In the genomic region with DNA sequence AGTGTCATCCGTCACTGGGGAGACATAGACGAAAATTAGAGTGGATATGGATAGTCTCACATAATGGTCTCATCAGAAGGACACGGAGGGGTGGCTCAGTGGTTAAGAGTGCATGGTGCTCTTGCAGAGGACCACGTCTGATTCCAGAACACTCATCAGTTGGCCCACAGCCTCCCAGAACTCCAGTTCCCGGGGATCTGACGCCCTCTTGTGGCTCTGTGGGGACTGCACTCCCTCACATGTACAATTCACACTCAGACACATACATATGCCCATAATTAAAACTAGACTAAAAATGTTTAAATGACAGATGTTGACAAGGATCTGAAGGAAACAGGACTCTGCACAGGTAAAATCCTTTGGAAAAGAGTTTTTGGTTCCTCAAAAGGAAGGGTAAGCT, we compare ENCODE assay signal across 11 mouse cellular contexts. TPM values are rescaled to one million over a fixed set of nuclear protein-coding genes. Genes with fewer than 3 reads are reported as not detected.
A peak's percentile ranks its signal among the peaks of the same experiment; 100 is the strongest.
DNase-seq lines count a peak whose midpoint lies in the region; ATAC-seq and TF ChIP-seq lines count a peak whose summit lies in the region.
"Had no signal": no experiment of that assay in that cellular context is flagged by ENCODE, and none has a peak within 500 bp of the region (broad histone marks: within the 10 kb centered on the region; RNA-seq: fewer than 3 reads in every experiment).

No protein-coding gene starts in this region.

- H3K4me1 ChIP-seq in liver, embryonic 14.5 days (replicated peaks; ENCODE audit: control insufficient read depth in 2 of 2, insufficient read depth in 2 of 2, low read length in 1 of 2) = no peaks in the 10 kb centered on the region
- no peaks in the 10 kb centered on the region; the same call in 1 of the 2 replicates for H3K4me1 ChIP-seq in liver, embryonic 12.5 days
- peaks cover 2 to 18% of the 10 kb centered on the region in 2 experiments; a peak in 3 of 4 replicates for H3K4me1 ChIP-seq in CH12.LX (ENCODE audit: control insufficient read depth in 1 of 2, insufficient read depth in 2 of 2)
- H3K4me1 ChIP-seq in forebrain, embryonic 14.5 days (ENCODE audit: control insufficient read depth, insufficient read depth, low read length) = no peaks in the 10 kb centered on the region
- H3K4me1 ChIP-seq: hindbrain, embryonic 15.5 days had no signal

- no peak for TF ChIP-seq POLR2A in CH12.LX (IDR thresholded peaks at IDR 0.05; ENCODE audit: low read depth, low read length)

- no peaks in the 10 kb centered on the region for H3K27me3 ChIP-seq in liver, embryonic 14.5 days (ENCODE audit: control insufficient read depth, insufficient read depth, low read length)
- H3K27me3 ChIP-seq in liver, embryonic 12.5 days (replicated peaks) = no peaks in the 10 kb centered on the region
- H3K27me3 ChIP-seq in CH12.LX (replicated peaks) = no peaks in the 10 kb centered on the region
- H3K27me3 ChIP-seq in forebrain, embryonic 14.5 days (replicated peaks; ENCODE audit: control insufficient read depth, insufficient read depth, low read length) = no peaks in the 10 kb centered on the region
- H3K27me3 ChIP-seq: hindbrain, embryonic 15.5 days had no signal

- TF ChIP-seq EP300 in liver, embryonic 14.5 days (IDR thresholded peaks at IDR 0.05; ENCODE audit: low read depth) = no peak
- TF ChIP-seq EP300 in CH12.LX (IDR thresholded peaks at IDR 0.05; ENCODE audit: low read length) = no peak

- no peak overlapping the region for H3K4me3 ChIP-seq in liver, embryonic 14.5 days (ENCODE audit: insufficient read depth in 1 of 2, low read depth in 2 of 2, low read length in 2 of 2)
- H3K4me3 ChIP-seq in liver, embryonic 12.5 days = no peak overlapping the region
- H3K4me3 ChIP-seq in CH12.LX (replicated peaks in 1 of 3; ENCODE audit: low read depth in 2 of 3, low read length in 2 of 3, poor library complexity in 1 of 3) = no peak overlapping the region
- no peak overlapping the region for H3K4me3 ChIP-seq in forebrain, embryonic 14.5 days (ENCODE audit: low read depth, low read length)
- H3K4me3 ChIP-seq: hindbrain, embryonic 15.5 days had no signal

- no peaks in the 10 kb centered on the region for H3K9me3 ChIP-seq in liver, embryonic 14.5 days (ENCODE audit: control insufficient read depth, low read length)
- H3K9me3 ChIP-seq in liver, embryonic 12.5 days (replicated peaks) = no peaks in the 10 kb centered on the region
- no peaks in the 10 kb centered on the region for H3K9me3 ChIP-seq in CH12.LX (replicated peaks; ENCODE audit: low read length)
- H3K9me3 ChIP-seq in forebrain, embryonic 14.5 days (replicated peaks; ENCODE audit: control insufficient read depth, low read length) = no peaks in the 10 kb centered on the region
- H3K9me3 ChIP-seq: hindbrain, embryonic 15.5 days had no signal

- TF ChIP-seq CTCF in liver, embryonic 14.5 days (IDR thresholded peaks at IDR 0.05; ENCODE audit: low read depth) = peak; percentile 34; the same call in 1 of the 2 replicates
- peak; percentile 10 to 52; a peak in 2 of 4 replicates for TF ChIP-seq CTCF in CH12.LX (conservative IDR thresholded peaks at IDR 0.05 in 1 of 2, IDR thresholded peaks at IDR 0.05 in 1 of 2; ENCODE audit: low read depth in 2 of 2, low read length in 2 of 2)

- H3K79me2 ChIP-seq in CH12.LX (replicated peaks; ENCODE audit: control insufficient read depth, extremely low read depth, insufficient read depth, poor library complexity, severe bottlenecking) = no peaks in the 10 kb centered on the region

- H3K9ac ChIP-seq in liver, embryonic 14.5 days (replicated peaks) = no peak overlapping the region
- H3K9ac ChIP-seq in liver, embryonic 12.5 days = no peak overlapping the region
- H3K9ac ChIP-seq in CH12.LX (ENCODE audit: insufficient read depth, low read depth) = no peak overlapping the region
- no peak overlapping the region for H3K9ac ChIP-seq in forebrain, embryonic 14.5 days (ENCODE audit: low read length)
- H3K9ac ChIP-seq: hindbrain, embryonic 15.5 days had no signal

- H3K4me2 ChIP-seq in liver, embryonic 14.5 days (ENCODE audit: low read depth) = no peak overlapping the region
- no peak overlapping the region for H3K4me2 ChIP-seq in liver, embryonic 12.5 days
- no peak overlapping the region for H3K4me2 ChIP-seq in CH12.LX (ENCODE audit: insufficient read depth, low read depth, poor library complexity, severe bottlenecking)
- H3K4me2 ChIP-seq in forebrain, embryonic 14.5 days (ENCODE audit: low read length) = no peak overlapping the region
- H3K4me2 ChIP-seq: hindbrain, embryonic 15.5 days had no signal

- no peak overlapping the region for H3K27ac ChIP-seq in liver, embryonic 14.5 days
- H3K27ac ChIP-seq in liver, embryonic 12.5 days = no peak overlapping the region
- no peak overlapping the region for H3K27ac ChIP-seq in CH12.LX (ENCODE audit: insufficient read depth, low read depth)
- no peak overlapping the region for H3K27ac ChIP-seq in forebrain, embryonic 14.5 days (ENCODE audit: low read depth, low read length)
- H3K27ac ChIP-seq: hindbrain, embryonic 15.5 days had no signal

- DNase-seq in gastrocnemius, adult 18-20 months (ENCODE audit: low spot score) = peak; percentile 35
- no peak for DNase-seq in gastrocnemius, postnatal 25 days
- no peak for DNase-seq in liver, embryonic 14.5 days (ENCODE audit: low read depth in 3 of 3, low spot score in 3 of 3)
- no peak for DNase-seq in CH12.LX (ENCODE audit: extremely low read depth)
- DNase-seq in adrenal gland, postnatal 36 days = peak; percentile 67 to 71
- DNase-seq in forebrain, embryonic 14.5 days (ENCODE audit: low spot score) = no peak
- DNase-seq: heart, adult 18-20 months; thymus, postnatal 14 days had no signal

- ATAC-seq in liver, embryonic 14.5 days (ENCODE audit: insufficient read depth) = no peak
- ATAC-seq in liver, embryonic 12.5 days = no peak
- ATAC-seq in erythroid progenitor cell, adult 5-6 weeks (replicated peaks; ENCODE audit: low FRiP score, poor library complexity, severe bottlenecking) = no peak
- no peak for ATAC-seq in forebrain, embryonic 14.5 days

- WGBS in liver, embryonic 14.5 days (ENCODE audit: insufficient replicate concordance) = 51% methylated on average over 6 of the region's 6 CpGs
- WGBS in liver, embryonic 12.5 days (ENCODE audit: insufficient replicate concordance) = 54% methylated on average over 6 of the region's 6 CpGs
- 65% methylated on average over 6 of the region's 6 CpGs for WGBS in forebrain, embryonic 14.5 days

- H3K36me3 ChIP-seq in liver, embryonic 14.5 days (replicated peaks; ENCODE audit: control insufficient read depth, insufficient read depth, low read depth) = no peaks in the 10 kb centered on the region
- peaks cover 6% of the 10 kb centered on the region; the same call in 1 of the 2 replicates for H3K36me3 ChIP-seq in liver, embryonic 12.5 days
- H3K36me3 ChIP-seq in CH12.LX (replicated peaks in 1 of 2; ENCODE audit: control insufficient read depth in 1 of 2, insufficient read depth in 1 of 2, low read length in 1 of 2) = peaks cover 0 to 58% of the 10 kb centered on the region in 2 experiments
- H3K36me3 ChIP-seq in forebrain, embryonic 14.5 days (ENCODE audit: control insufficient read depth, insufficient read depth, low read length) = peaks cover 29% of the 10 kb centered on the region
- H3K36me3 ChIP-seq: hindbrain, embryonic 15.5 days had no signal

- peak; percentile 42 for TF ChIP-seq RAD21 in CH12.LX (IDR thresholded peaks at IDR 0.05; ENCODE audit: low read depth, low read length)

- dilution Hi-C loops in CH12.LX (cut with MboI; ENCODE audit: extremely low pct_ligation_motif_present, extremely low pct_unique_long_range_greater_than_20kb, low sequenced_read_pairs) = no loop called here

- in situ Hi-C loops in CH12.LX (cut with MboI; ENCODE audit: low pct_ligation_motif_present, low pct_unique_long_range_greater_than_20kb, low sequenced_read_pairs) = loop anchor here (10.0 kb wide), 1 partner anchor 321 kb away; no protein-coding TSS in a partner anchor

TF ChIP-seq in CH12.LX, 34 proteins besides CTCF, POLR2A, EP300 and RAD21:
- TF ChIP-seq ELF1 (IDR thresholded peaks at IDR 0.05; ENCODE audit: low read depth, low read length) = no peak
- peak; percentile 35 for TF ChIP-seq SMC3 (IDR thresholded peaks at IDR 0.05; ENCODE audit: low read depth, low read length)

RNA-seq across cellular contexts. Expression of a gene that starts 34.4 kb away (rescaled TPM):
- 100 to 1,000 TPM; 141 to 168 TPM for total RNA-seq in gastrocnemius, adult 18-20 months (2021)
- 100 to 1,000 TPM in 1 of 2 experiments, 10 to 100 TPM in 1; 98.3 to 136 TPM for total RNA-seq in gastrocnemius, postnatal 25 days (2021)
- polyA plus RNA-seq in liver, embryonic 14.5 days (2012; rRNA removed) = 3.5 and 3.6 TPM in 2 replicates
- 1.2 and 1.3 TPM in 2 replicates for polyA plus RNA-seq in liver, embryonic 14.5 days (2014; fragmentation: Nextera tagmentation; extraction: Ambion mirVana)
- 2.2 and 3.1 TPM in 2 replicates for polyA plus RNA-seq in liver, embryonic 12.5 days (2016; fragmentation: Nextera tagmentation; extraction: Ambion mirVana)
- total RNA-seq in CH12.LX (2012; rRNA removed) = 10.6 and 12.7 TPM in 2 replicates
- total RNA-seq in CH12.LX (2014; rRNA removed) = 6.3 and 7.8 TPM in 2 replicates
- polyA plus RNA-seq in CH12.LX (2012; ENCODE audit: insufficient read length, low read depth) = 14.4 and 18.3 TPM in 2 replicates
- 10 to 100 TPM; 75.9 to 82.8 TPM for total RNA-seq in adrenal gland, postnatal 36 days (2021)
- 3.6 and 13.4 TPM in 2 replicates for total RNA-seq in erythroid progenitor cell, adult 5-6 weeks (2015; ENCODE audit: low replicate concordance)
- 3.0 and 6.2 TPM in 2 replicates for total RNA-seq in erythroid progenitor cell, adult 5-6 weeks (2017; ENCODE audit: low replicate concordance)
- 6.0 and 6.3 TPM in 2 replicates for polyA plus RNA-seq in forebrain, embryonic 14.5 days (2014; fragmentation: Nextera tagmentation; extraction: Ambion mirVana)

Comparison
In these comparisons a context has a peak if more than half of its experiments do, and no peak if none do; other contexts are left out.
1. DNase-seq: peak in gastrocnemius, adult 18-20 months (single experiment) and adrenal gland, postnatal 36 days (2 of 2); none in gastrocnemius, postnatal 25 days (single experiment), liver, embryonic 14.5 days (0 of 3), CH12.LX (single experiment) and forebrain, embryonic 14.5 days (single experiment).
2. RNA of a gene that starts 34.4 kb away (total RNA-seq): 141 to 168 TPM in gastrocnemius, adult 18-20 months, 98.3 to 136 TPM in gastrocnemius, postnatal 25 days and 75.9 to 82.8 TPM in adrenal gland, postnatal 36 days; 3.0 to 13.4 TPM in erythroid progenitor cell, adult 5-6 weeks and 6.3 to 12.7 TPM in CH12.LX; every median in the first group is over 4 times any median in the second.